Mouse (Mus musculus): ENCODE measurements around the gene Ccdc185.

Gene Ccdc185

GRCm38 (mm10) chr1:182747081-182747480 lies 1.9 kb downstream of the Ccdc185 start:
- no peak for DNase-seq (ENCODE audit: low read depth, low spot score)

GRCm38 (mm10) chr1:182735891-182736290 lies 13.1 kb downstream of the Ccdc185 start:
- no peak for DNase-seq (ENCODE audit: low read depth, low spot score)

- DNase-seq (ENCODE audit: low read depth, low spot score), result no peak
These were observed 16.3 kb downstream of the Ccdc185 start for GRCm38 (mm10) chr1:182732695-182733094.

GRCm38 (mm10) chr1:182729002-182729401 lies 20.0 kb downstream of the Ccdc185 start:
- DNase-seq (ENCODE audit: low read depth, low spot score), result no peak

GRCm38 (mm10) chr1:182727541-182727940 lies 21.4 kb downstream of the Ccdc185 start:
- DNase-seq (ENCODE audit: low read depth, low spot score), result no peak

GRCm38 (mm10) chr1:182714236-182714935 lies 34.6 kb downstream of the Ccdc185 start:
- DNase-seq (ENCODE audit: low read depth, low spot score), result no peak

GRCm38 (mm10) chr1:182711360-182711933 lies 37.5 kb downstream of the Ccdc185 start:
- no peak for DNase-seq (ENCODE audit: low read depth, low spot score)

- no peak for DNase-seq (ENCODE audit: low read depth, low spot score)
These were observed 41.5 kb downstream of the Ccdc185 start for GRCm38 (mm10) chr1:182707459-182707858.

GRCm38 (mm10) chr1:182704882-182705281 lies 44.1 kb downstream of the Ccdc185 start:
- no peak for DNase-seq (ENCODE audit: low read depth, low spot score)

- DNase-seq (ENCODE audit: low read depth, low spot score), result no peak
These were observed 49.3 kb downstream of the Ccdc185 start for GRCm38 (mm10) chr1:182699392-182700347.
